Mouse (Mus musculus) midbrain, postnatal 0 days (tissue): Measurements from ENCODE around the gene Dennd4c. TPM values are rescaled to one million over a fixed set of nuclear protein-coding genes. Genes with fewer than 3 reads are reported as not detected.

ENCODE experiments used
- ATAC-seq: fragments of 200-750 bp; cut with Nextera tagmentation; 2 replicates; pipeline ENCODE4 v1.8.0; 2017; ENCODE audit warnings: moderate number of reproducible peaks, mild to moderate bottlenecking, moderate TSS enrichment, moderate library complexity; ENCODE audit not compliant: low FRiP score
- DNase-seq: peaks from one replicate; pipeline ENCODE4 v3.0.0-alpha.2; 2015; ENCODE audit warnings: low spot score
- H3K27ac ChIP-seq: fragments of 300-500 bp; sonication (generic); 2 replicates; pipeline ENCODE4 v1.5.1; 2014; ENCODE audit warnings: low read depth, mild to moderate bottlenecking, low read length, mixed read lengths
- H3K27me3 ChIP-seq: fragments of 300-500 bp; sonication (generic); 2 replicates; pipeline ENCODE4 v1.6.1; 2014; ENCODE audit warnings: low read length, control low read depth, mixed read lengths; ENCODE audit not compliant: insufficient read depth
- H3K36me3 ChIP-seq: fragments of 300-500 bp; sonication (generic); 2 replicates; pipeline ENCODE4 v1.6.1; 2014; ENCODE audit warnings: low read length, control low read depth, mixed read lengths; ENCODE audit not compliant: insufficient read depth
- H3K4me1 ChIP-seq: fragments of 300-500 bp; sonication (generic); 2 replicates; pipeline ENCODE4 v1.6.1; 2014; ENCODE audit warnings: mild to moderate bottlenecking, control low read depth, antibody characterized with exemption, low read length, mixed read lengths; ENCODE audit not compliant: insufficient read depth
- H3K4me2 ChIP-seq: fragments of 300-500 bp; sonication (generic); 2 replicates; pipeline ENCODE4 v1.6.1; 2014; ENCODE audit warnings: low read depth, mild to moderate bottlenecking, low read length, mixed read lengths; ENCODE audit not compliant: poor library complexity, severe bottlenecking
- H3K4me3 ChIP-seq: fragments of 300-500 bp; sonication (generic); 2 replicates; pipeline ENCODE4 v1.5.1; 2014; ENCODE audit warnings: low read depth, mild to moderate bottlenecking, low read length, moderate library complexity
- H3K9ac ChIP-seq: fragments of 300-500 bp; sonication (generic); replicated peaks from 2 replicates; pipeline ENCODE4 v1.6.1; 2014; ENCODE audit warnings: mild to moderate bottlenecking, low read length, moderate library complexity, mixed read lengths; ENCODE audit not compliant: poor library complexity, severe bottlenecking
- H3K9me3 ChIP-seq: fragments of 300-500 bp; sonication (generic); 2 replicates; pipeline ENCODE4 v1.6.1; 2016; ENCODE audit warnings: low read length, control low read depth
- CTCF ChIP-seq: IDR thresholded peaks from 2 replicates; pipeline ENCODE4 v1.5.1; 2016; ENCODE audit warnings: antibody characterized with exemption, mild to moderate bottlenecking
- WGBS: fragments of 180-500 bp; shearing (Covaris S2); extraction: QIAGEN DNeasy Blood & Tissue Kit; methylation state at CpG from one replicate; pipeline ENCODE4 v1.1.7; 2014; 5-methylcytosine and 5-hydroxymethylcytosine counted together
- polyA plus RNA-seq: library from polyadenylated mRNA; unstranded; fragments of >200 nt; fragmentation: Nextera tagmentation; extraction: Ambion mirVana; gene quantifications from 2 replicates; pipeline ENCODE4 v1.2.1, GENCODE M21; 2015
- total RNA-seq: library from RNA; depleted of rRNA; stranded (reverse); fragments of >200 nt; gene quantifications from 2 replicates; pipeline ENCODE4 v1.2.3, GENCODE M21; 2014; rRNA removed

Dennd4c gene
- total RNA-seq (9.5 and 22.6 TPM in 2 replicates), polyA plus RNA-seq (1.4 and 2.6 TPM in 2 replicates)

DNA sequence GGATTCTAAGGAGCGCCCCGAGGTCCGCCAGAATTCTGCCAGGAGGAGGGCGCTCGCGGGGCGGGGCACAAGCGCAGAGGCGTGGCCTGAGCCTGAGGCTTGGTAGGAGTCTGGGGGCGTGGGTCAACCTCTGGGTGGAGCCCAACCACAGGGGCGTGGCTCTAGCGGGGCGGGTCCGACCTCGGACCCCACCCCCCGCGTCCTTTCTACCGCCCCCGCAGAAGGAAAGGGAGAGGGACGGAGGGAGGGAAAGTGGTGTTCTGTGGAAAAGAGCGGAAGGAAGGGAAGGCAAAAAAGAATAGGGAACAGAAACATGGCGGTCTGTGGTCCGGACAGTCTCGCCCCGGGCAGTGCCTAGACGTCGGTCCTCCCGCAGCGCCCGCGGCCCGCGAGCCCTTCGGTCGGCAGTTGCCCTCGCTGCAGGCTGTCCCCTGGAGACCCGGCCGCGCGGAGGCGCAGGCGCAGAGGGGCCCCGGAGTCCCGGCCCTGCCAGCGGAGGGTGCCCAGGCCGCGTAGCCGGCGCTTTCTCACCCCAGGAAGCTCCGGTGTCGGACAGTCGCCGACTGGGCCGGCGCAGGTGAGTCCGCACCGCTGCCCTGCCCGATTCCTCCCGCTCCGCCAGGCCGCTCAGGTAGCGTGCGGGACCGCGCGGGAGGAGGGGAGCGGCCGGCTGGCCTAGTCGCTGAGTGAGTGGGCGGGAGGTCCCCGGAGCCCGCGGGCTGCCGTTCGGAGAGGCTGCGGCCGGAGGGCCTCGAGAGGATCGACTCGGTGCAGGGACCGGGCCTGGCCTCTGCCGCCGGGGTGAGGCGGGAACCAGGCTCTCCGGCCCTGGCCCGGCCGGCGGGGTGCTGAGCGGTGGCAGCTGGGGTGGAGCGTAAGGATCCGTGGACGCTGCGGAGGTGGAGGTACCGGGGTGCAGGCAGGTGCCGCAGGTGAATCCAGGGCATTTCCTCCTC lies at the start of gene Dennd4c:
TSS of gene Dennd4c (plus strand) at position 220 of the 956 bp plus-strand sequence.
- peaks cover 4% of the 10 kb centered on the region; the same call in 1 of the 2 replicates for H3K4me1 ChIP-seq
- ATAC-seq (peak; percentile 92), DNase-seq (peak; percentile 94)
- no peaks in the 10 kb centered on the region for H3K36me3 ChIP-seq
- no peaks in the 10 kb centered on the region for H3K27me3 ChIP-seq
- peak within 1 kb of the TSS; percentile 76 for H3K27ac ChIP-seq
- H3K9me3 ChIP-seq: no peaks in the 10 kb centered on the region
- under 1% methylated on average over 88 of the region's 95 CpGs for WGBS
- peak; percentile 61 for TF ChIP-seq CTCF
- peak within 1 kb of the TSS; percentile 99 for H3K4me3 ChIP-seq
- peak within 1 kb of the TSS; percentile 95 for H3K9ac ChIP-seq
- H3K4me2 ChIP-seq: peak within 1 kb of the TSS; percentile 96

DNA sequence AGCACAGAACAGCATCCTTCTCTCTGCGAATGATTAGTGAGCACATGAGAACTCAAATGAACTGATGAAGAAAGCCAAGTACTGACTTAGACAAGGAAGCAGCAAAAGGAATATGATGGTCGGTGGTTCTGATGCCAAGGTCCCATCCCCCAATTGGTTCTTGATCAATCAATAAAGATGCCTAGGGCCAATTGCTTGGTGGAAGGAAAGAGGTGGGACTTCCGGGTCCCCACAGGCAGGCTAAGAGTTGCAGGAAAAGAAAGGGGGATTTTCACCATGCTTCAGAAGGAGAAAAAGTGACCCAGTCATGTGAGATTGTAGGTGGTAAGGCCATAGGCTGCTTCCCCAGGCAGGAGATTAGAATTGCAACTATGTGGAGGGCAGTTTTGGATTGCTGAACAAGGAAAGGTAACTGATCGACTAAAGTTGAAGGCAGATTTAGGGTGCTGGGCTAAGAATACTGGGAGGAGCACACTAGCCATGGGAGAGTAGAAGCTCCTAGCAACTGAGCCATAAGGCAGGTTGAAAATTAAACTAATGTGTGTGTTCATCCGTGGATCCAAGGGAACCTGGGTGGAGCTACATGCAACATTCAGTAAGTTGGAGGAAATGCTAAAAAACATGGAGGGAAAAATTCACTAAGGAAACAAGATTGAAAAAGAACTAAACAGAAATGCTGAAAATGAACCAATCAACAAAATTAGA lies 49.0 kb upstream of the Dennd4c start:
- Histone ChIP-seq H3K4me1 (no peaks in the 10 kb centered on the region), H3K27me3 (no peaks in the 10 kb centered on the region), H3K9me3 (no peaks in the 10 kb centered on the region), H3K36me3 (no peaks in the 10 kb centered on the region), H3K9ac (no peak overlapping the region), H3K4me3 (no peak overlapping the region), H3K27ac (no peak overlapping the region), H3K4me2 (no peak overlapping the region)
- DNase-seq: no peak
- 83% methylated on average over 5 of the region's 5 CpGs for WGBS
- no peak for TF ChIP-seq CTCF
- ATAC-seq: no peak

DNA sequence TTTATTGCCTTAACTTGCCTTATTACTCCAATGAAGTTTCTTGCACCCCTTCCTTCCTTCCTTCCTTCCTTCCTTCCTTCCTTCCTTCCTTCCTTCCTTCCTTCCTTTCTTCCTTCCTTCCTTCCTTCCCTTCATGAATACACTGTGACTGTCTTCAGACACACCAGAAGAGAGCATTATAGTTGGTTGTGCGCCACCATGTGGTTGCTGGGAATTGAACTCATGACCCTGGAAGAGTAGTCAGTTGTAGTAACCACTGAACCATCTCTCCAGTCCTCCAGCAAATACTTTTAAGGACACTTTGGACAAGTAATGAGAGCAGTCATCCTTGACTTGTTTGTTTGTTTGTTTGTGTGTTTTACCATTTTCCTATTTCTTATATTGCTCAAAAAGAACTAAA lies 39.6 kb upstream of the Dennd4c start:
- Histone ChIP-seq H3K27me3 (no peaks in the 10 kb centered on the region), H3K4me2 (no peak overlapping the region), H3K4me1 (no peaks in the 10 kb centered on the region), H3K9me3 (no peaks in the 10 kb centered on the region), H3K36me3 (no peaks in the 10 kb centered on the region), H3K27ac (no peak overlapping the region), H3K4me3 (no peak overlapping the region), H3K9ac (no peak overlapping the region)
- DNase-seq (no peak), ATAC-seq (no peak)
- WGBS: 35% methylated on average over 1 of the region's 1 CpGs
- TF ChIP-seq CTCF: 0 out of 2 replicates have a peak, but pooled peaks have one; percentile 5

DNA sequence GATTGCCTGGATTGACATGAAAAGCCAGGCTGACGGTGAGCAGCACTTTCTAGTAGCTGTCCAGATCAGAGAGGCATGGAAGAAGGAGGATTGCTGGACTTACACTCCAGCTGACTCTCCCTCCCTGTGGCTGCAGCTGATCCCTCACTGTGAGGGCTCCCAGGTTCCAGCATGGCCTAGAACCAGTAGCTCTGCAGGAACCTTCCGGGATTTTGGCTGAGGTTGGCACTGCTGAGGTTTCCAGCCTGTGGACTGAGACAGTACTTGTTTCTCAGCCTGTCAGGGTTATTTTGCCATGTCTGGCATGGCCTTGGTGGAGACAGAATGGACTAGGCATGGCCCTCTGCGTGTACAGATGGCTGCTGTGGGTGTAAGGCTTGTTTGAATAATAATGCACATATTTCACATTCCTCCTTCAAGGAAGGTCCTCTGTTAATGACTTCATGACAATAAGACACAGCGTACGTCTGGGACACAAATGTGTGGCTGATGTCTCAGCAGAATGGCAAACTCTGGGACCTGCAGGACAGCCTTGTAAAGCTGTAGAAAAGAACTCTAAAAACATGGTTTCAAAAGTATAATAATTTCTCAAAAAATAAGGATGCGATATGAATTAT lies 38.2 kb upstream of the Dennd4c start:
- Histone ChIP-seq H3K9me3 (no peaks in the 10 kb centered on the region), H3K4me1 (no peaks in the 10 kb centered on the region), H3K36me3 (no peaks in the 10 kb centered on the region), H3K4me3 (no peak overlapping the region), H3K9ac (no peak overlapping the region), H3K27me3 (no peaks in the 10 kb centered on the region), H3K4me2 (no peak overlapping the region), H3K27ac (no peak overlapping the region)
- no peak for DNase-seq
- TF ChIP-seq CTCF: no peak
- WGBS: 64% methylated on average over 6 of the region's 6 CpGs
- no peak for ATAC-seq

DNA sequence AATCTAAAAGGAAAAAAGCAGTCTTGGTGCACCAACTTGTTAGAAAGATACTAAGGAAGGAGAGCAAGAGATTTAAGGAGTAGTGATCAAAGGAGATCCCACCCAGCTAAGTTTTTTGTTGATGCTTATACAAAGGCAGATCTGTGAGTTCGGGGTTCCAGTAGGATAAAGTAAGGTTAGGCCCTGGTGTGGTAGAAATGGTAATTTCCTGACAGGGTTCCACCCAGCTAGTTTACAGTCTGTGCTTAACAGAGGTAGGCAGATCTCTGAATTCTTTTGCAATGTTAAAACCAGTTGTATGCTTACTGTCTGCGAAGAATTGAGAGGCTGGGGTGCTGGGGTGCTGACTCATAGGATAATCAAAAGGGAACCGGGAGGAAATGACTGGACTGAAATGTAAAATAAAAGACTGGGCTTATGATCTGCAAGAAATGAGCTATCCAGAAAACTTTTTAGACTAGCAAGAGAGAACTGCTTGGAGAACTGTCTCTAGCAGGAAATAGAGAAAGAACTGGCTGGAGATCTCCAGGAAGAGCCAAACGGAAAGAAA lies 37.6 kb upstream of the Dennd4c start:
- H3K27me3 ChIP-seq: no peaks in the 10 kb centered on the region
- ATAC-seq (no peak), DNase-seq (no peak)
- no peak overlapping the region for H3K4me2 ChIP-seq
- TF ChIP-seq CTCF: no peak
- 70% methylated on average over 4 of the region's 4 CpGs for WGBS
- no peaks in the 10 kb centered on the region for H3K4me1 ChIP-seq
- H3K9ac ChIP-seq: no peak overlapping the region
- no peak overlapping the region for H3K27ac ChIP-seq
- no peak overlapping the region for H3K4me3 ChIP-seq
- H3K9me3 ChIP-seq: no peaks in the 10 kb centered on the region
- no peaks in the 10 kb centered on the region for H3K36me3 ChIP-seq
